Mouse (Mus musculus) heart, adult 18-20 months (tissue): ENCODE results near the gene Fibp. TPM values are rescaled to one million over a fixed set of nuclear protein-coding genes. Genes with fewer than 3 reads are reported as not detected.
A peak's percentile ranks its signal among the peaks of the same experiment; 100 is the strongest.

Experiments
- DNase-seq, 2 experiments: peaks; one replicate each; pipeline ENCODE4 v3.0.0; 2021 to 2022; ENCODE audit warnings: mixed read lengths in 1 of 2
- long read RNA-seq, 2 experiments: library from polyadenylated mRNA; stranded (forward); transcript quantifications; one replicate each; pipeline ENCODE4 v2.0.0; 2021
- total RNA-seq, 2 experiments: library from RNA; stranded (reverse); gene quantifications; 2 replicates each; pipeline ENCODE4 v1.2.3; 2021

Fibp gene
- 10 to 100 TPM; 50.9 to 54.3 TPM for total RNA-seq
- long read RNA-seq, experiment 1, transcript Fibp-205 (10 exons, 1,209 nt), result major isoform, 10 of 23 reads
- long read RNA-seq, experiment 1, partial matches to known transcripts, result 10 of 23 reads
- long read RNA-seq, experiment 1, other reads (novel, unspliced or antisense), result 1 of 23 reads
- long read RNA-seq, experiment 2, transcript Fibp-205 (10 exons, 1,209 nt), result major isoform, 7 of 16 reads
- long read RNA-seq, experiment 2, partial matches to known transcripts, result 9 of 16 reads
- long read RNA-seq, experiment 2, other reads (novel, unspliced or antisense), result 0 of 16 reads

- DNase-seq, result peak; percentile 90 to 92
Observed at GRCm38 (mm10) chr19:5460465-5460911, at the start of gene Fibp. TSS of gene Fibp (plus strand) at chr19:5460615.

GRCm38 (mm10) chr19:5410641-5411040 lies 49.8 kb upstream of the Fibp start:
- DNase-seq, result no peak

- DNase-seq, result peak in 1 of 2 experiments; percentile 76
Observed at GRCm38 (mm10) chr19:5411961-5412360, 48.5 kb upstream of the Fibp start.

- no peak for DNase-seq
Observed at GRCm38 (mm10) chr19:5413840-5414239, 46.6 kb upstream of the Fibp start.

GRCm38 (mm10) chr19:5414534-5414957 lies 45.9 kb upstream of the Fibp start:
- peak; percentile 82 to 92 for DNase-seq

GRCm38 (mm10) chr19:5418750-5419466 lies 41.5 kb upstream of the Fibp start:
- DNase-seq, result peak; percentile 60 to 66

GRCm38 (mm10) chr19:5419630-5420029 lies 40.8 kb upstream of the Fibp start:
- DNase-seq, result no peak

- DNase-seq, result no peak
Observed at GRCm38 (mm10) chr19:5420579-5420978, 39.8 kb upstream of the Fibp start.

- no peak for DNase-seq
Observed at GRCm38 (mm10) chr19:5421784-5422183, 38.6 kb upstream of the Fibp start.

- no peak for DNase-seq
Observed at GRCm38 (mm10) chr19:5422267-5422666, 38.1 kb upstream of the Fibp start.

- DNase-seq, result no peak
Observed at GRCm38 (mm10) chr19:5422895-5423443, 37.4 kb upstream of the Fibp start.

GRCm38 (mm10) chr19:5423561-5423960 lies 36.9 kb upstream of the Fibp start:
- peak in 1 of 2 experiments; percentile 36 for DNase-seq

- peak; percentile 67 to 85 for DNase-seq
Observed at GRCm38 (mm10) chr19:5424092-5424781, 36.2 kb upstream of the Fibp start.

- DNase-seq, result peak; percentile 96 to 97
Observed at GRCm38 (mm10) chr19:5424782-5425741, 35.4 kb upstream of the Fibp start, which contains the start of the genes Drap1 and AI837181. TSS of gene Drap1 (minus strand) at chr19:5424979. TSS of gene AI837181 (plus strand) at chr19:5425144.

- no peak for DNase-seq
Observed at GRCm38 (mm10) chr19:5425906-5426565, 34.4 kb upstream of the Fibp start.

- no peak for DNase-seq
Observed at GRCm38 (mm10) chr19:5426640-5427290, 33.6 kb upstream of the Fibp start.

- peak in 1 of 2 experiments; percentile 52 for DNase-seq
Observed at GRCm38 (mm10) chr19:5428083-5428482, 32.3 kb upstream of the Fibp start.

GRCm38 (mm10) chr19:5429219-5429618 lies 31.2 kb upstream of the Fibp start:
- no peak for DNase-seq

- DNase-seq, result peak in 1 of 2 experiments; percentile 70
Observed at GRCm38 (mm10) chr19:5429806-5430205, 30.6 kb upstream of the Fibp start.

- DNase-seq, result no peak
Observed at GRCm38 (mm10) chr19:5430408-5430807, 30.0 kb upstream of the Fibp start.
